Mouse (Mus musculus) midbrain, embryonic 15.5 days (tissue): ENCODE measurements around the gene Tas2r102. TPM values are rescaled to one million over a fixed set of nuclear protein-coding genes. Genes with fewer than 3 reads are reported as not detected.

Experiments
- ATAC-seq: fragments of 200-750 bp; cut with Nextera tagmentation; replicated peaks from 2 replicates; pipeline ENCODE4 v1.8.0; 2017; ENCODE audit warnings: moderate TSS enrichment
- H3K27ac ChIP-seq: fragments of 300-500 bp; sonication (generic); 2 replicates; pipeline ENCODE4 v1.5.1; 2015; ENCODE audit warnings: mild to moderate bottlenecking, inconsistent platforms
- H3K27me3 ChIP-seq: fragments of 300-500 bp; sonication (generic); replicated peaks from 2 replicates; pipeline ENCODE4 v1.6.1; 2015; ENCODE audit warnings: inconsistent platforms
- H3K36me3 ChIP-seq: fragments of 300-500 bp; sonication (generic); replicated peaks from 2 replicates; pipeline ENCODE4 v1.6.1; 2015; ENCODE audit warnings: inconsistent platforms
- H3K4me1 ChIP-seq: fragments of 300-500 bp; sonication (generic); 2 replicates; pipeline ENCODE4 v1.6.1; 2015; ENCODE audit warnings: inconsistent platforms
- H3K4me2 ChIP-seq: fragments of 300-500 bp; sonication (generic); 2 replicates; pipeline ENCODE4 v1.6.1; 2015; ENCODE audit warnings: inconsistent platforms, mild to moderate bottlenecking, moderate library complexity
- H3K4me3 ChIP-seq: fragments of 300-500 bp; sonication (generic); 2 replicates; pipeline ENCODE4 v1.5.1; 2015; ENCODE audit warnings: mild to moderate bottlenecking, inconsistent platforms
- H3K9ac ChIP-seq: fragments of 300-500 bp; sonication (generic); 2 replicates; pipeline ENCODE4 v1.6.1; 2015; ENCODE audit warnings: mild to moderate bottlenecking, inconsistent platforms
- H3K9me3 ChIP-seq: fragments of 300-500 bp; sonication (generic); 2 replicates; pipeline ENCODE4 v1.6.1; 2016; ENCODE audit warnings: inconsistent platforms
- WGBS: fragments of 180-500 bp; shearing (Covaris S2); methylation state at CpG from one replicate; pipeline ENCODE4 v1.1.7; 2015; ENCODE audit warnings: mixed read lengths; 5-methylcytosine and 5-hydroxymethylcytosine counted together
- polyA plus RNA-seq: library from polyadenylated mRNA; unstranded; fragments of >200 nt; fragmentation: Nextera tagmentation; extraction: Ambion mirVana; gene quantifications from 2 replicates; pipeline ENCODE4 v1.2.1, GENCODE M21; 2015

Gene Tas2r102
- polyA plus RNA-seq, result not detected in 2 replicates

GRCm38 (mm10) chr6:132761831-132762230 lies at the start of gene Tas2r102:
Tas2r102 (plus strand) TSS chr6:132762131.
- Histone ChIP-seq H3K36me3 (no peaks in the 10 kb centered on the region), H3K4me3 (no peak within 1 kb of the TSS), H3K27ac (no peak within 1 kb of the TSS), H3K4me1 (no peaks in the 10 kb centered on the region), H3K9ac (no peak within 1 kb of the TSS), H3K4me2 (no peak within 1 kb of the TSS), H3K9me3 (no peaks in the 10 kb centered on the region), H3K27me3 (no peaks in the 10 kb centered on the region)
- no peak for ATAC-seq
- WGBS, result 95% methylated on average over 2 of the region's 2 CpGs

GRCm38 (mm10) chr6:132737935-132738334 lies 24.0 kb upstream of the Tas2r102 start, which contains the start of gene Tas2r115:
Tas2r115 (minus strand) TSS chr6:132738035.
- H3K27ac ChIP-seq, result no peak within 1 kb of the TSS
- no peaks in the 10 kb centered on the region for H3K36me3 ChIP-seq
- no peaks in the 10 kb centered on the region for H3K4me1 ChIP-seq
- no peak within 1 kb of the TSS for H3K4me2 ChIP-seq
- no peak within 1 kb of the TSS for H3K4me3 ChIP-seq
- ATAC-seq, result no peak
- no peaks in the 10 kb centered on the region for H3K9me3 ChIP-seq
- no peaks in the 10 kb centered on the region for H3K27me3 ChIP-seq
- no peak within 1 kb of the TSS for H3K9ac ChIP-seq
- 79% methylated on average over 2 of the region's 2 CpGs for WGBS

GRCm38 (mm10) chr6:132750206-132750605 lies 11.7 kb upstream of the Tas2r102 start:
- Histone ChIP-seq H3K4me2 (no peak overlapping the region), H3K27me3 (no peaks in the 10 kb centered on the region), H3K9ac (no peak overlapping the region), H3K9me3 (no peaks in the 10 kb centered on the region), H3K4me1 (no peaks in the 10 kb centered on the region), H3K27ac (no peak overlapping the region), H3K36me3 (no peaks in the 10 kb centered on the region), H3K4me3 (no peak overlapping the region)
- no peak for ATAC-seq
- 86% methylated on average over 2 of the region's 2 CpGs for WGBS

- Histone ChIP-seq H3K4me3 (no peak within 1 kb of the TSS), H3K27ac (no peak within 1 kb of the TSS), H3K27me3 (no peaks in the 10 kb centered on the region), H3K9me3 (no peaks in the 10 kb centered on the region), H3K4me2 (no peak within 1 kb of the TSS), H3K4me1 (no peaks in the 10 kb centered on the region), H3K9ac (no peak within 1 kb of the TSS), H3K36me3 (no peaks in the 10 kb centered on the region)
- no peak for ATAC-seq
- WGBS, result 84% methylated on average over 1 of the region's 1 CpGs
Observed at GRCm38 (mm10) chr6:132754430-132754829, 7.5 kb upstream of the Tas2r102 start, which contains the start of gene Tas2r124. Tas2r124 (plus strand) TSS chr6:132754730.

GRCm38 (mm10) chr6:132778062-132778461 lies 16.1 kb downstream of the Tas2r102 start, which contains the start of gene Tas2r136:
Tas2r136 (minus strand) TSS chr6:132778162.
- no peaks in the 10 kb centered on the region for H3K4me1 ChIP-seq
- H3K36me3 ChIP-seq, result no peaks in the 10 kb centered on the region
- H3K9ac ChIP-seq, result no peak within 1 kb of the TSS
- no peak for ATAC-seq
- no peaks in the 10 kb centered on the region for H3K27me3 ChIP-seq
- H3K27ac ChIP-seq, result no peak within 1 kb of the TSS
- H3K4me2 ChIP-seq, result no peak within 1 kb of the TSS
- no peak within 1 kb of the TSS for H3K4me3 ChIP-seq
- no peaks in the 10 kb centered on the region for H3K9me3 ChIP-seq

GRCm38 (mm10) chr6:132795393-132795792 lies 33.5 kb downstream of the Tas2r102 start:
- Histone ChIP-seq H3K4me3 (no peak overlapping the region), H3K4me1 (no peaks in the 10 kb centered on the region), H3K9me3 (0 out of 2 replicates have a peak, but pooled peaks cover 5% of the 10 kb centered on the region), H3K4me2 (no peak overlapping the region), H3K9ac (no peak overlapping the region), H3K27ac (no peak overlapping the region), H3K27me3 (no peaks in the 10 kb centered on the region), H3K36me3 (no peaks in the 10 kb centered on the region)
- ATAC-seq, result no peak
- 32% methylated on average over 1 of the region's 1 CpGs for WGBS

GRCm38 (mm10) chr6:132802518-132802917 lies 40.6 kb downstream of the Tas2r102 start, which contains the start of gene Tas2r117:
Tas2r117 (plus strand) TSS chr6:132802818.
- H3K4me1 ChIP-seq, result no peaks in the 10 kb centered on the region
- no peak within 1 kb of the TSS for H3K9ac ChIP-seq
- no peak for ATAC-seq
- WGBS, result 85% methylated on average over 1 of the region's 1 CpGs
- no peaks in the 10 kb centered on the region for H3K27me3 ChIP-seq
- H3K36me3 ChIP-seq, result no peaks in the 10 kb centered on the region
- no peak within 1 kb of the TSS for H3K4me2 ChIP-seq
- no peak within 1 kb of the TSS for H3K4me3 ChIP-seq
- no peaks in the 10 kb centered on the region for H3K9me3 ChIP-seq
- no peak within 1 kb of the TSS for H3K27ac ChIP-seq

Other genes starting within 250 kb of the Tas2r102 start
- gene Prh1, start 192.3 kb upstream of the Tas2r102 start, polyA plus RNA-seq, result not detected in 2 replicates
- not detected in 2 replicates for gene Prp2, start 166.2 kb upstream of the Tas2r102 start, polyA plus RNA-seq
- gene A630073D07Rik, start 110.6 kb upstream of the Tas2r102 start, polyA plus RNA-seq, result not detected in 2 replicates
- gene Tas2r120, start 105.2 kb upstream of the Tas2r102 start, polyA plus RNA-seq, result not detected in 2 replicates
- gene Tas2r121, start 61.1 kb upstream of the Tas2r102 start, polyA plus RNA-seq, result not detected in 2 replicates
- not detected in 2 replicates for gene Tas2r122, start 50.2 kb upstream of the Tas2r102 start, polyA plus RNA-seq
- gene Tas2r115, start 24.1 kb upstream of the Tas2r102 start, polyA plus RNA-seq, result not detected in 2 replicates
- not detected in 2 replicates for gene Tas2r124, start 7.4 kb upstream of the Tas2r102 start, polyA plus RNA-seq
- not detected in 2 replicates for gene Tas2r136, start 16.0 kb downstream of the Tas2r102 start, polyA plus RNA-seq
- gene Tas2r117, start 40.7 kb downstream of the Tas2r102 start, polyA plus RNA-seq, result not detected in 2 replicates
- not detected in 2 replicates for gene Tas2r123, start 85.0 kb downstream of the Tas2r102 start, polyA plus RNA-seq
- gene Tas2r116, start 93.3 kb downstream of the Tas2r102 start, polyA plus RNA-seq, result not detected in 2 replicates
- not detected in 2 replicates for gene Tas2r110, start 105.9 kb downstream of the Tas2r102 start, polyA plus RNA-seq
- gene Tas2r113, start 130.9 kb downstream of the Tas2r102 start, polyA plus RNA-seq, result not detected in 2 replicates
- not detected in 2 replicates for gene Tas2r125, start 147.5 kb downstream of the Tas2r102 start, polyA plus RNA-seq
- gene Tas2r129, start 189.0 kb downstream of the Tas2r102 start, polyA plus RNA-seq, result not detected in 2 replicates
- gene Tas2r131, start 195.8 kb downstream of the Tas2r102 start, polyA plus RNA-seq, result not detected in 2 replicates
- gene Tas2r109, start 218.8 kb downstream of the Tas2r102 start, polyA plus RNA-seq, result not detected in 2 replicates